Comparison of ENCODE assay signal across 9 mouse cellular contexts in the genomic region with DNA sequence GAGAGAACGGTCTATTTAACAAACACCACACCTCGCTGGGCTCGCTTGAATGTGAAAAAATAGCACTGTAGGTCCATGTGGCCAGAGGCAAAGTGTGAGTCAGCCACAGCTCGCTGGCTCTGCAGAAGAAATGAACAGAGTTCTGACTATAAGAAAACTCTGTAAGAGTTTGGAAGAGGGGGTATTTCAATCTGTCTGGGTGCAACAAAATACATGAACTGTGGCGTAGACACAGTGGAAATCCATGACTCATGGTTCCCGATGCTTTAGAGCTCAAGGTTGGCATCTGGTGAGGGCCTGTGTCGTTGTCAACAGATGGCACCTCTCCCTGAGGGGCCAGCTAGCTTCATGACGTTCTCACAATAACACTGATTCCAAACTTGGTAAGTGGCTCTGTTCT.
DNase-seq lines count a peak whose midpoint lies in the region.
"Had no signal": no experiment of that assay in that cellular context is flagged by ENCODE, and none has a peak within 500 bp of the region (broad histone marks: within the 10 kb centered on the region; RNA-seq: fewer than 3 reads in every experiment).

No protein-coding gene starts in this region.

- intact Hi-C loops in left cerebral cortex, postnatal 4 days (cut with DNase I) = no loop called here
- intact Hi-C loops in left cerebral cortex, postnatal 10 days (cut with DNase I) = no loop called here

- peak; percentile 65 for DNase-seq in adrenal gland, adult 2 months
- no peak for DNase-seq in adrenal gland, adult 18-20 months (ENCODE audit: low spot score in 2 of 2)
- DNase-seq in left cerebral cortex, postnatal 4 days = peak; percentile 37
- no peak for DNase-seq in left cerebral cortex, postnatal 10 days (ENCODE audit: extremely low spot score in 1 of 2, low spot score in 2 of 2)
- DNase-seq in cerebellum, adult 9-11 months = peak; percentile 66
- no peak for DNase-seq in c-Kit-positive CD71-positive TER-119-positive erythroid progenitor cells, embryonic 14.5 days (ENCODE audit: low spot score)
- DNase-seq in natural killer cell, adult 2 months (ENCODE audit: low spot score in 2 of 2) = no peak
- no peak for DNase-seq in testis, postnatal 14 days (ENCODE audit: low spot score)
- DNase-seq: kidney, adult 9 months had no signal

Comparison
In these comparisons a context has a peak if more than half of its experiments do, and no peak if none do; other contexts are left out.
1. DNase-seq: peak in adrenal gland, adult 2 months (single experiment), left cerebral cortex, postnatal 4 days (single experiment) and cerebellum, adult 9-11 months (single experiment); none in adrenal gland, adult 18-20 months (0 of 2), left cerebral cortex, postnatal 10 days (0 of 2), c-Kit-positive CD71-positive TER-119-positive erythroid progenitor cells, embryonic 14.5 days (single experiment), natural killer cell, adult 2 months (0 of 2) and testis, postnatal 14 days (single experiment).